Mouse (Mus musculus): Measurements from ENCODE around the gene Idi2.
"Not testable (repeated sequence)": the region's sequence is repeated elsewhere in the genome, so short reads cannot be mapped to it uniquely, and the experiment has no call there.

The Idi2 gene

DNA sequence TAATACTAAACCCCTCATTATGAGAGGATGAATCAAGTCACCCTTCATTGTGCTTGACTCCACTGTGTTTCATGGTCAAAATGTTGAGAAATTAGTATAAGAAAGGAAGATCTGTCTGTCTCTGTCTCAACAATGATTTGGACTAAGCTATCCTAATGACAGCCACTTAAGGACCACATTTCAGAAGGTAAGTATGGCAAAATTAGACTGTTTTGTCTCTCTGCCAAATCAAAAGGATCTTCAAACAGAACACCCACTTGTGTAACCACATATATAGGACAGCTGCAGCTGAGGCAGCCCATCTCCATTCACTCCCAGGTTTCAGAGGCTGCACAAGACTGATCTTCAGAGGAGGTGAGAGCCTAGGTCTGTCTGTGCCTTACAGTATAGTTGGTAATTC lies at the start of gene Idi2:
Gene Idi2, plus strand, starts transcription at position 301 of the 400 bp plus-strand sequence.
- DNase-seq, result not testable (repeated sequence)

DNA sequence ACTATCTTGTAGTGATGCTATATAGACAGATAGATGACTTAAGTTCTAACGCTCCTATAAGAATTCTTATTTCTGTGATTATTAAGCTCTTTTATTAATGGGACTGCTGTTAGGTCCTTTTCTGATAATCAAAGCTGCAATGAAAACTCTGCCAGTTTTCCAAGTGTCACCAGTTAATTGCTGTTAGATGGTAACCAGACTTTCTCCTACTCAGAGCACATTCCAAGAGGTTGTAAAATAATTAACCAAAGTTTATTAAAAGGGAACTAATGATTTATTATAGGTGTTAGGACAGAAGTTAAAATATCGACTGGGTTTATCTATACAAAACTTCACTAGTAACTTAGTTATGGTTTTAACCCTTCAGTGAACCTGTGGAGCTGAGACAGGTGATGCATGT lies 46.7 kb upstream of the Idi2 start:
- not testable (repeated sequence) for DNase-seq

DNA sequence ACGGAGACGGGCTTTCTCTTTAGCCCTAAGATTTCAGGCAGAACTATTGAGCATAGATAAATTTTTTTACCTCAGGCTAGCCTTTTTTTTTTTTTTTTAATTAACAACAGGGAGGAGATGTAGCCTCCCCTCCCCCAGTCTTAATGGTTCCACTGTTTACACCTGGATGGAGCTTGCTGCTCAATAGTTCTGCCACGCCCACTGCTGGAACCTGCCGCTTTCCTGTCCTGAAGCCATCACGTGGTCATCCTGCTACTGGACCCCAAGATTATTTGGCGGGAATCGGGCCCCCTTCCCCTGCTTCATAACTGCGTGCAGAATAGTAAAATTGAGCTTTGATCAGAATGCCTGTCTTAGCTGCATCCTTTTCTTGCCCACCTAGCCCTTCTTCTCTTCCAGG lies 38.8 kb upstream of the Idi2 start:
- DNase-seq, result not testable (repeated sequence)

DNA sequence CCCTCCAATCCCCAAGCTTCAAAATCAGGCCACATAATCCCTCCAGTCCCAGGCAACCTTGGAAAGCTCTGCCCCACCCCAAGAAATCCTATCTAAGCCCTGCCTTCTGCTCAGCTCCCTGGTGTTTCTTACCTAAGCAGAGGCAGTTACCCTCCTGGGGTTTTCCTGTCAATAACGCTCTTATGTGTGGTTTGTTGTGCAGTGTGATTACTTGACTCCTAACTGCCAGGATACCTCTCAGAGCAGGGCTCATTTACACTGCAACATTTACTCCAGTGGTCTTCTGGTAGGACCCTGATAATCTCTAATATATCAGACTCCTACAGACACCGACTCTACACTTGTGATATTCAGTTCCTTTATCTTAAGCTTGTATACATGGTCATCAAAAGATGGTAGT lies 19.2 kb upstream of the Idi2 start:
- DNase-seq, result no peak

DNA sequence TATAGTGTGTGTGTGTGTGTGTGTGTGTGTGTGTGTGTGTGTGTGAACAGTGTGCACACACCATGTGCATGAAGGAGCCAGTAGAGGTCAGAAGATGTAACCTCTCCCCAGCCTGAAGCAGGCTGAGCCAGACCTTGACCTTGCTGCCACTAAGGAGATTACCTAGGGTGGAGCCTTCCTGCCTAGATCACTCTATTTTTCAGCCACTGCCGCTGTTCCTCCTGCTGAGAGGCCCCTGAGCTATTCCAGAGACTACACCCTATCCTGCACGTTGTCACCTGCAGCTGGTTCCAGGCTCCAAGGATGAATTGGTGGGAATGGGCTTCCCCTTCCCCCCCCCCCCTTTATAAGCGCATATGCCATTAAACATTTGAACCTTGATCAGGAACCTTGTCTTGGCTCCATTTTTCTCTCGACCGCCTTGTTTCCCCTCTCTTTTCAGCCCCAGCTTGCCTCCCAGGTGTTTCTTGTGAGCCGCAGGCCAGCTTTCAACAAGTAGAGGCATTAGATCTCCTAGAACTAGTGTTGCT lies 15.0 kb upstream of the Idi2 start:
- not testable (repeated sequence) for DNase-seq

DNA sequence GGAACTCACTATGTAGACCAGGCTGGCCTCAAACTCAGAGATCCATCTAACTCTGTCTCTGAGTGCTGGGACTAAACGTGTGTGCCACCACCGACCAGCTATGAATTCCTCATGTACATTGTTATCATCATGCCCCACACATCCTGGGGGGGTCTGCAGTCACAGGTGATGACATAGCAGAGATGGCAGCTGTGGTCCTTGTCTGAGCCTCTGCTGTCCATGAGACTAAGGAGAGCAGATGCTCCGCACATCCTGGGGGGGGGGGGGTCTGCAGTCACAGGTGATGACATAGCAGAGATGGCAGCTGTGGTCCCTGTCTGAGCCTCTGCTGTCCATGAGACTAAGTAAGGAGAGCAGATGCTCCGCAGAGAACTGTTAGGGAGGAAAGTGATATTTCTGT lies 11.6 kb upstream of the Idi2 start:
- not testable (repeated sequence) for DNase-seq

DNA sequence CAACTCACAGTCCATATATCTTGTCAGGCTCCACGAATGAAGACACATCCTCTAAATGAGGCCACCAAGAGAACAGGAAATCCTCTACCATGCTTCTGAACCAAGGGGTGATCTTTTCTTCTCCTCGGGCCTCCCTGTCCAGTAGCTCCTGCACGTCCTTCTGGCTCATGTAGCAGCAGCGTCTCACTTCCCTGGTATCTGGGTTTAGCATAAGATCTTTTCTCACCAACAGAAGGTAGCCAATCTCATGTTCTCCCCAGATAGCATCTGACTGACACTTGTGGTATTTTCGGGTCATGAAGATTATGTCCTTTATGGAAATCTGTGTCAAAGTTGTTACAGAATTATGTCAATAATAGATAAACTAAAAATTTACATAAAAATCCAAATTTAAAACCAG lies 11.0 kb upstream of the Idi2 start:
- DNase-seq, result not testable (repeated sequence)

DNA sequence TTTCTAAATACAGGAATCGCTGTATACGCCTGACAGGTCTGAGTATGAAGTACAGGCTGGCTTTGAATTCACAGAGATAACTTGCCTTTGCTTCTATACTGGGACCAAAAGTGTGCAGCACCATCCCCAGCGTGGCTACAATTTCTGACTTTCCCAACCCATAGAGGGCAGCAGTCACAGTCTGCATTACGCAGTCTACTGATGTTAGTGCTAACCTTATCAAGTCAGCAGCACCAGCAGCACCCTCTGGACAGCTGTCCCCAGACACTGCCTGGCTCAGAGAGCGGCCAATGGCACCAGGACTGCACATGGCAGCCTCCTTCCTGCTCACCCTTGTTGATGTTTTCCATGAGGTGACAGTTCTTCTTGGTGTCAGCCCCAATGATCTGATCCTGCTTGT lies 8.8 kb upstream of the Idi2 start:
- DNase-seq, result not testable (repeated sequence)

DNA sequence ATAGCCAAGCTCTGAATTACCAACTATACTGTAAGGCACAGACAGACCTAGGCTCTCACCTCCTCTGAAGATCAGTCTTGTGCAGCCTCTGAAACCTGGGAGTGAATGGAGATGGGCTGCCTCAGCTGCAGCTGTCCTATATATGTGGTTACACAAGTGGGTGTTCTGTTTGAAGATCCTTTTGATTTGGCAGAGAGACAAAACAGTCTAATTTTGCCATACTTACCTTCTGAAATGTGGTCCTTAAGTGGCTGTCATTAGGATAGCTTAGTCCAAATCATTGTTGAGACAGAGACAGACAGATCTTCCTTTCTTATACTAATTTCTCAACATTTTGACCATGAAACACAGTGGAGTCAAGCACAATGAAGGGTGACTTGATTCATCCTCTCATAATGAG lies 4.5 kb upstream of the Idi2 start, which contains the start of gene Gm9745:
Gene Gm9745, minus strand, starts transcription at position 101 of the 400 bp plus-strand sequence.
- DNase-seq, result not testable (repeated sequence)

DNA sequence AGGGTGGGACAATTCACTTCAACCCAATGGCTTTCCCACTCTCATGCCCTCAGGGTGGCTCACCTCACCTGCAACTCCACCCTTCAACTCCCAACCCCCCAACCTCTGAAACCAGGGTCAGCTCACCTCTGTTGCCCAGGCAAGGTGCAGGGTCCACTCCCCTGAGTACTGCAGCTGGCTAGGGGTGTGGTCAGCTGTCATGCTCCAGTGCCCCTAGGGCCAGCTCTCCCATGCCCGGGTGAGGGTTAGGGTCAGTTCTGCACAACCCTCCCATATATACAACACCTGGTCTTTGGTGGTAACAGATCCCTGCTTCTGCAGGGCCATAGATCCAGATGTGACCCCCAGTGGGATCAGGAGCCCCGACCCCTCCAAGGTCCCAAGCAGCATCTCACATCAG lies 2.5 kb downstream of the Idi2 start:
- not testable (repeated sequence) for DNase-seq

DNA sequence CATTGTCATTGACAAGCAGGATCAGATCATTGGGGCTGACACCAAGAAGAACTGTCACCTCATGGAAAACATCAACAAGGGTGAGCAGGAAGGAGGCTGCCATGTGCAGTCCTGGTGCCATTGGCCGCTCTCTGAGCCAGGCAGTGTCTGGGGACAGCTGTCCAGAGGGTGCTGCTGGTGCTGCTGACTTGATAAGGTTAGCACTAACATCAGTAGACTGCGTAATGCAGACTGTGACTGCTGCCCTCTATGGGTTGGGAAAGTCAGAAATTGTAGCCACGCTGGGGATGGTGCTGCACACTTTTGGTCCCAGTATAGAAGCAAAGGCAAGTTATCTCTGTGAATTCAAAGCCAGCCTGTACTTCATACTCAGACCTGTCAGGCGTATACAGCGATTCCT lies 4.2 kb downstream of the Idi2 start:
- DNase-seq, result not testable (repeated sequence)

DNA sequence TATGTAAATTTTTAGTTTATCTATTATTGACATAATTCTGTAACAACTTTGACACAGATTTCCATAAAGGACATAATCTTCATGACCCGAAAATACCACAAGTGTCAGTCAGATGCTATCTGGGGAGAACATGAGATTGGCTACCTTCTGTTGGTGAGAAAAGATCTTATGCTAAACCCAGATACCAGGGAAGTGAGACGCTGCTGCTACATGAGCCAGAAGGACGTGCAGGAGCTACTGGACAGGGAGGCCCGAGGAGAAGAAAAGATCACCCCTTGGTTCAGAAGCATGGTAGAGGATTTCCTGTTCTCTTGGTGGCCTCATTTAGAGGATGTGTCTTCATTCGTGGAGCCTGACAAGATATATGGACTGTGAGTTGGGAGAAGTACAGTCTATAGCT lies 6.4 kb downstream of the Idi2 start:
- DNase-seq, result not testable (repeated sequence)

DNA sequence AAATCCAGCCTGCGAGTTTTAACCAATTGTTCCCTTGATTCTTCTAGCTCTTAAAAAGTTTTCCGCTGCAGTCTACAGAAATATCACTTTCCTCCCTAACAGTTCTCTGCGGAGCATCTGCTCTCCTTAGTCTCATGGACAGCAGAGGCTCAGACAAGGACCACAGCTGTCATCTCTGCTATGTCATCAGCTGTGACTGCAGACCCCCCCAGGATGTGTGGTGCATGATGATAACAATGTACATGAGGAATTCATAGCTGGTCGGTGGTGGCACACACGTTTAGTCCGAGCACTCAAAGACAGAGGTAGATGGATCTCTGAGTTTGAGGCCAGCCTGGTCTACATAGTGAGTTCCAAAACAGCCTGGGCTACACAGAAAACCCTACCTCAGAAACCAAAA lies 6.9 kb downstream of the Idi2 start:
- not testable (repeated sequence) for DNase-seq

DNA sequence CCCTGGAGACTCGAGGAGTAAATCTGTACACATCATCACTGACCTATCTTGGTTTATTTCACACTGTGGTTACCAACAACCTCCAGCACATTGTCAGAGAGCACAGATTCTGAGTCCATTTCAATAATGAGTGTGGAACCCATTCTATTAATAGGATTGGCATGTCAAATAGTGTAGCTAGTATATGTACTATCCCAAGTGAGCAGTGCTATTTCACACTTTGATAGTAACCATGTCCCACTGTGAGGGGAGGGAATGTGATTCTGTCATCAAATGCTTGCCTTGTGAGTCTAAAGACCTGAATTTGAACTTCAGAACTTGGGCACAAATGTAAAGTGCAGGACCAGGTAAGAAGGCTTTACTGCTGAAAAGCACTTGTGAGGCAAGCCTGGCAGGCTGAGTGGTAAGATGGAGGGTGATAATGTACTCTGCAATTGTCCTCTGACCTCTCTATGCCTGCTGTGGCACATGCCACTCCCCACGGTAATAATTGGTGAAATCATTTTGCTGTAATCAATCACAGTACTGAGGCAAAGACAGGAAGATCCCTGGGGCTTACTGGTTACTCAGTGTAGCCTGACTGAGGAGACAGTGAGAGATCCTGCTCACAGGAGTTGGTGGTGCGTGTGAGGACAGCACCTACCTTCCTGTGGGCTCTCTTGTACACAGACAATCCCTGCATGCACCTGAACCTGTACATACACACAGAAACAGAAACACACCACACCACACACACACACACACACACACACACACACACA lies 8.6 kb downstream of the Idi2 start:
- not testable (repeated sequence) for DNase-seq

DNA sequence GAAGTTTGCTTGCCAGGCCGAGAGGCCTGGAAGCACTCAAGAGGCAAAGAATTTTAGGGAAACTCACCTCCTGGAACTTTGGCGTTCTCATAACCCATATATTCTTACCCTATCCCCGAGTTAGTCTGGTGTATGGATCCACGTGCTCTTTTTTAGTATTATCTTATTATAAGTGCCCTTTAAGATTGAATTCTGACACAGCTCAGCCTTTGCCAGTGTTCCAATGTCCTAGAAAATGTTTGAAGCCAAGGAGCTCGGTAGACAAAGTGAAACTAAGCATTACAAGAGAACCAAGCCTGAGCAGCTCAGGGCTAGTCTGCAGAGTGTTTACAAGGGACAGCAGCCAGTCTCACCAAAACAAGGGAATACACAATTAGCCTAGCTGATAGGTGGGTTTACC lies 9.6 kb downstream of the Idi2 start:
- DNase-seq, result not testable (repeated sequence)

DNA sequence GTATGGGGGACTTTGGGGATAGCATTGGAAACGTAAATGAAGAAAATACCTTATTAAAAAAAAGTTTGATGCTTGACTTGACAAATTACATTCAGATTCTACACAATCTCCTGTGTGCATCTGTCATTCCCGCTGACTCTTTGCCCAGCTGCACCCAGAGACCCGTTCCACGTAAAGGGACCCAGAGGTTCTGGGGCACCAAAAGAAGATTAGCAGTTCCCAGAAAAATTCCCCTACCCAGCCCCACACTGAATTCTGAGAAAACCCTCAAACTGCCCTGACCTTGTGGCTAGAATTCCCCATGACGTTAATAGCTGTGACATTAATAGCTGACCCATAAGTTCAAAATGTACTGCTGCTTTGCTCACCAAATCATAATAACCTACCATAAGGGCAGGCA lies 12.6 kb downstream of the Idi2 start:
- no peak for DNase-seq

DNA sequence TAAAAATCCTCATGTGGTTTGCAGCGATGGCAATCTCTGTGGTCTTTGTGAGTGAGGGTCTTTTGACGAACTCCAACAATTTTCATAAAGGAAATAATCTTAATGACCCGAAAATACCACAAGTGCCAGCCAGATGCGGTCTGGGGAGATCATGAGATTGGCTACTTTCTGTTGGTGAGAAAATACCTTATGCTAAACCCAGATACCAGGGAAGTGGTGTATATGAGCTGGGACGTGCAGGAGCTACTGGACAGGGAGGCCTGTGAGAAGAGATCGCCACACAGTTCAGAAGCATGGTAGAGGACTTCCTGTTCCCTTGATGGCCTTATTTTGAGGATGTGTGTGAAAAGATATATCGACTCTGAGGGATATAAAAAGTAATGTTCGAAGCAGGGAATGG lies 15.1 kb downstream of the Idi2 start:
- DNase-seq, result no peak

DNA sequence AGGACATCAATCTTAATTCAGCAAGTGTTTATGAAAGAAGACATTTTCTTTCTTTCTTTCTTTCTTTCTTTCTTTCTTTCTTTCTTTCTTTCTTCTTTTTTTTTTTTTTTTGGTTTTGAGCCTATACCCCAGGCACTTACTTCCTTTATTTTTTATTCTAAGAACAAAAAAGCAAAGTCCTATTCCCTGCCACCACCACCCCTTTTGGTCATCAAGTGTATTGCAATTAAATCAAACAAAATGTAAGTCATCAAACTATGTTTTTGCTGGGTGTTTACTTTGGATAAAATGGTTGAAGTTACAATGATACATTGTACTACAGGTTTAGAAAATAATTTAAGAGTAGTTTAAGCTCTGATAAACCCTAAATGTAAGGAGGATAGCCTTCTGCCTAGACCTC lies 19.7 kb downstream of the Idi2 start:
- no peak for DNase-seq

DNA sequence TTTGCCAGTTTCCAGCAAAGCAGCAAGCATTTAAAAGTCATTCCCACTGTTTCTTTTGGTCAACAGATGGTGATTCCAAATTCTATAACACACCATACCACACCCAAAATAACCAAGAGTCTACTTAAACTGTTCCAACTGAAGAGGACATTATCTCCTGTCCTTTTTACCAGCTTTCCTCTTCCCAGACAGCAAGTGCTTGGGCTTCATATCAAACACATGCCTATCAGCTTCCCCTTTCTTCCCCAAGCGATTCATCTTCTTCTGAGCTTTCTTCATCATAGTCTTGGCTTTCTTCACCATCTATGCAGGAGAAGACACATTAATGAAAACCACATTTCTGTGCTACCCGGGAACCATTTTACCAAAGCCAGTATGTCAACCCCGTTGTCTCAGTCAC lies 20.3 kb downstream of the Idi2 start:
- no peak for DNase-seq

DNA sequence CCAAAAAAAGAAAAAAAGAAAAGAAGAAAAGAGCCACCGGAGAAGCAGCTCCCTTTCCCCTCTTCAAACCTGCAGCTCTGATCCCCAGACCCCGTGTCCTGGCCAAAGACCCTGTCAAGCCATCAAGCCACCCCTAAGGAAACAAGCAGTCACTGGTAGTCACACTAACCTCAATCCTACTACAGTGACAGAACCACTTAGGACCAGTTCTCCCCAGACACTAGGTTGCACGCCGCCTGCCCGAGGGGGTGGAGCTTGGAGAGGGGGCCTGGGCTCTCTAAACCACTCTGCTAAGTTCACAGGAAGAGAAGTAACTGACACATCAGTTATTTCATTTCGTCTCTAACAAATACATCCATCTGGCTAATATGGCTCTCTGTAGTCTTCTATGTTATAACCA lies 39.6 kb downstream of the Idi2 start:
- DNase-seq, result no peak

DNA sequence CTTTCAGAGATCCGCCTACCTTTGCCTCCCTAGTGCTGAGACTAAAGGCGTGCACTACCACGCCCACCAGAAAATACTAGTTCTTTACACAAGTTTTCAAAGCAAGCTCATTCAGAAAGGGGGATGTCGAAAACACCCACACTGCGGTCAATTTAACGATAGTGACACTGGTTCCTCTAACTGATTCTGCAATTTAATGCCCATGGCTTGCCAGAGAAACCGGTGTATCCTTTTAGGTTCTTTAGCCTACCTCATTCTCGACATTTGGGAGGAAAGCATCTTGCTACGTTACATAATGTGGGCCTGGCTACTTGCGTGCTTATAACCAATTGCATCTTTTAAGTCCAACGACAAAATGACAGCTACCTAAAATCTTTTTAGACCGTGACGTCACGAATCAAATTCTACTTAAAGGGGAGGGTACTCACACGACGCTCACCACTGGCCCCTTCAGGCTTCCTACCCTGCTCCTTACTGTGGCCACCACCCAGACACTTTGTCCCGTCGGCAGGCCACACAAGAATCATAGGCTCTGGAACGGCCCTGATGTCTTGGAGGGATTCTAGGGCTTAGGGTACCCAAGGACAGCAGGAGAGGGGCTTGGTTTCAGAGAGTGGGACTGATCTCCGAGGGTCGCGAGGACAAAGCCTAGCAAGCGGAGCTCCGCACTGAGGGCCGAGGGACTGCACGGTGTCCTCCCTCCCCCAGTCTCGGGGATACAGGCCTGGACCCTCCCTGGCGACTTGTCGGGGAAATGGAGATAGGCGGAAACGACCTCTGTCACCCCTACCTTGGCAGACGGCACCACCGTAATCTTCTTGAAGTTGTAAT lies 42.7 kb downstream of the Idi2 start:
- DNase-seq, result peak; percentile 67

DNA sequence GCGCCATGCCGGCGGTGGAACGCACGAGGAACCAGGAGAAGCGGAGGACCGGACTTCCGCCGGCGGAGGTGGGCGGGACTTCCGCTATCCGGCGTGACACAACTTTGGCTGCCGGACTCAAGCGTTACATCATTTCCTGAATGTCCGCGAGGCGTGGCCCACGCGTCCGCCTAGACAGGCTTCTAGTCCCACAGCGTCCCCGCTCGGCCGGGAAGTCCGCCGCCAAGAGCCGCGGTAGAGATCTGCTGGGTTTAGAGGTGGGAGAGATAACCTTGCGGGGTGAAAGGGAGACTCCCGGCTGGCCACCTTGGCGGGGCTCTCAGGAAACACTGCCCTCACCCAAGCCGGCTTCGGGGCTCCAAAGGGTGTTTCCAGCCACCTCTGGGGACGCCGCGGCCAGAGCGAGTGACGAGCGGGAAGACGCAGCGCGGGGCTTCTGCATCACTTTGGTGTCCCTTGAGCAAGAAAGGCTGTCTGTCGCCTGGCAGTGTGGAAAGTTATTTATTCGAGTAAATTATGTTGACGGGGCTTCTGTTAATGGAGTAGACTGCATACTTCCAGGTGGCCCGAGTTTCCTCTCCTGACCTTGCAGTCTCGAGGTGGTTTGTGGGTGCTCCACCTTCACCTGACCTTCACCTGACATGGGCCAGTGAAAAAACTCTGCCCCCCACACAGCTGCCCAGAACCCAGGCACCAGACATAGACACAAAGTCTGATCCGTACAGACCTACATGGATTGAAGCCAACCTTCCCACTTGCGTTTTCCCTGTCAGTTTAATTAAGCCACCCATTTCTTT lies 43.5 kb downstream of the Idi2 start, which contains the start of gene Gtpbp4:
Gene Gtpbp4, minus strand, starts transcription at position 94 of the 797 bp plus-strand sequence.
- DNase-seq, result peak; percentile 98

DNA sequence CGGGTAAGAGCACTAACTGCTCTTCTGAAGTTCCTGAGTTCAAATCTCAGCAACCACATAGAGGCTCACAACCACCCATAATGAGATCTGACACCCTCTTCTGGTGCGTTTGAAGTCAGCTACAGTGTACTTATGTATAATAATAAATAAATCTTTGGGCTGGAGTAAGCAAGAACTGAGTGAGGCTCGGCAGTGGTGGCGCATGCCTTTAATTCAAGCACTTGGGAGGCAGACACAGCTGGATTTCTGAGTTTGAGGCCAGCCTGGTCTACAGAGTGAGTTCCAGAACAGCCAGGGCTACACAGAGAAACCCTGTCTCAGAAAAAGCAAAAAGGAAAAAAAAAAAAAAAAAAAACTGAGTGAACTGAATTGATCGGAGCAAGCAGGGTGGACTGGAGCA lies 44.6 kb downstream of the Idi2 start:
- not testable (repeated sequence) for DNase-seq

Data from embryo, embryonic 11 days (tissue).